Mouse (Mus musculus) hindbrain, embryonic 10.5 days (tissue): ENCODE measurements around the gene Rpl3. TPM values are rescaled to one million over a fixed set of nuclear protein-coding genes. Genes with fewer than 3 reads are reported as not detected.

Experiments used
- DNase-seq: peaks from one replicate; pipeline ENCODE4 v3.0.0-alpha.2; 2017; ENCODE audit warnings: low spot score
- H3K27ac ChIP-seq: fragments of 300-500 bp; sonication (generic); 2 replicates; pipeline ENCODE4 v1.5.1; 2016; ENCODE audit warnings: mild to moderate bottlenecking, moderate library complexity
- H3K27me3 ChIP-seq: fragments of 300-500 bp; sonication (generic); 2 replicates; pipeline ENCODE4 v1.6.1; 2016; ENCODE audit warnings: mild to moderate bottlenecking; ENCODE audit not compliant: poor library complexity, insufficient read depth, severe bottlenecking
- H3K36me3 ChIP-seq: fragments of 300-500 bp; sonication (generic); 2 replicates; pipeline ENCODE4 v1.6.1; 2016; ENCODE audit warnings: mild to moderate bottlenecking, moderate library complexity
- H3K4me1 ChIP-seq: fragments of 300-500 bp; sonication (generic); replicated peaks from 2 replicates; pipeline ENCODE4 v1.6.1; 2016; ENCODE audit warnings: mild to moderate bottlenecking
- H3K4me3 ChIP-seq: fragments of 300-500 bp; sonication (generic); 2 replicates; pipeline ENCODE4 v1.5.1; 2016; ENCODE audit warnings: mild to moderate bottlenecking, moderate library complexity
- H3K9me3 ChIP-seq: fragments of 300-500 bp; sonication (generic); 2 replicates; pipeline ENCODE4 v1.6.1; 2016; ENCODE audit warnings: mild to moderate bottlenecking, moderate library complexity
- WGBS: fragments of 180-500 bp; shearing (Covaris S2); methylation state at CpG from one replicate; pipeline ENCODE4 v1.1.7; 2016; 5-methylcytosine and 5-hydroxymethylcytosine counted together
- polyA plus RNA-seq: library from polyadenylated mRNA; unstranded; fragments of >200 nt; fragmentation: Nextera tagmentation; extraction: Ambion mirVana; gene quantifications from 2 replicates; pipeline ENCODE4 v1.2.1, GENCODE M21; 2016

Rpl3 gene
- polyA plus RNA-seq, 1 experiment from 2014 or later, result 806 TPM

GRCm38 (mm10) chr15:80053381-80054033, 38.2 kb downstream of the Rpl3 start:
- Histone ChIP-seq H3K4me1 (peaks cover 44% of the 10 kb centered on the region), H3K9me3 (no peaks in the 10 kb centered on the region), H3K27me3 (no peaks in the 10 kb centered on the region), H3K4me3 (no peak overlapping the region), H3K36me3 (no peaks in the 10 kb centered on the region), H3K27ac (peak overlapping the region; percentile 76)
- 61% methylated on average over 8 of the region's 8 CpGs for WGBS
- DNase-seq, result no peak

DNA sequence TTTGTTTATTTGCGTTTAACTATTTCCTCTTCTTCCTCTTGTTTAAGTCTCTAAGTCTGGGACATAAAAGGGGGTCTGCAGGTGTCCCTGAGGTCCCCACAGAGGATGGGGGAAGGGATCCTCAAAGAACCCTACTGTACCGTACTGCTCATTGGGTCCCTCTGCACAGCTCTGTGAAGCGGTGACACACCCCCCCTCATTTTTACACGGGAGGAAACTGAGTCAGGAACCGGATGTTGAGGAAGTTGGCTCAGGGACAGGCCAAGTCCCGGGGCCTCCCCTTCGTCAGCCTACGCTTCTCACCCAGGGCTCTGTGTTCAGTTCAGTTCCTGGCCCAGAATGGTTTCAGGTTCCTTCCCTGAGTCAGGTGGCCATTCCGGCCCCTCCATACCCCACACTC, 39.9 kb downstream of the Rpl3 start:
- WGBS, result 85% methylated on average over 9 of the region's 9 CpGs

GRCm38 (mm10) chr15:80051092-80051761, 40.4 kb downstream of the Rpl3 start:
- 89% methylated on average over 19 of the region's 19 CpGs for WGBS
- Histone ChIP-seq H3K9me3 (no peaks in the 10 kb centered on the region), H3K27ac (no peak overlapping the region), H3K27me3 (no peaks in the 10 kb centered on the region), H3K36me3 (no peaks in the 10 kb centered on the region), H3K4me1 (peaks cover 41% of the 10 kb centered on the region), H3K4me3 (no peak overlapping the region)
- DNase-seq, result no peak

More for the DNA sequence above, 39.9 kb downstream of the Rpl3 start:
- H3K36me3 ChIP-seq, result no peaks in the 10 kb centered on the region
- no peak overlapping the region for H3K27ac ChIP-seq
- H3K9me3 ChIP-seq, result no peaks in the 10 kb centered on the region
- no peaks in the 10 kb centered on the region for H3K27me3 ChIP-seq
- peaks cover 47% of the 10 kb centered on the region for H3K4me1 ChIP-seq
- no peak overlapping the region for H3K4me3 ChIP-seq
- no peak for DNase-seq

GRCm38 (mm10) chr15:80050093-80050492, 41.6 kb downstream of the Rpl3 start:
- WGBS, result 75% methylated on average over 4 of the region's 4 CpGs
- no peak overlapping the region for H3K4me3 ChIP-seq
- H3K9me3 ChIP-seq, result peaks cover 9% of the 10 kb centered on the region; the same call in 1 of the 2 replicates
- DNase-seq, result no peak
- no peaks in the 10 kb centered on the region for H3K27me3 ChIP-seq
- no peak overlapping the region; the same call in 1 of the 2 replicates for H3K27ac ChIP-seq
- peaks cover 30% of the 10 kb centered on the region for H3K4me1 ChIP-seq
- no peaks in the 10 kb centered on the region for H3K36me3 ChIP-seq

DNA sequence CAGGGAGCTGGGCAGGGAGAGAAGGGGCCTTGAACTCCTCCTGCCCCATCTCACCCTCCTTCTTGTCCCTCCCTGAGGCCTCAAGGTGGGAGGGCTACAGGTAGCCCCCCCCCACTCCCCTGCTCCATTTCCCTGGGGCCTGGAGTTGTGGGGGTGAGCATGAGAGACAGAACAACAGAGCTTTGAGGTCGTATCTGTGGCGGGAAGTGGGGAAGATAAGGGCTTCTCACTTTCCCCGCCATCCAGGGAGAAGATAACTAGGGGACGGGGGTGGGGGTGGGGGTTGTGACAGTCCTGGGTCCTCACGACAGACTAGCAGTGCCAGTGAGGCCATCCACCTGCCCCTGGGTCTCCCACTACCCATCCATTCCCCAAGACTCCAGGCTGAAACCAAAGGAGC, 43.7 kb downstream of the Rpl3 start:
- 51% methylated on average over 5 of the region's 5 CpGs for WGBS
- Histone ChIP-seq H3K9me3 (peaks cover 9% of the 10 kb centered on the region; the same call in 1 of the 2 replicates), H3K4me1 (peaks cover 18% of the 10 kb centered on the region), H3K27ac (no peak overlapping the region), H3K4me3 (no peak overlapping the region), H3K36me3 (no peaks in the 10 kb centered on the region), H3K27me3 (no peaks in the 10 kb centered on the region)
- DNase-seq, result no peak

GRCm38 (mm10) chr15:80047242-80047641, 44.4 kb downstream of the Rpl3 start:
- no peak for DNase-seq
- no peak overlapping the region for H3K4me3 ChIP-seq
- WGBS, result 84% methylated on average over 2 of the region's 2 CpGs
- H3K4me1 ChIP-seq, result peaks cover 18% of the 10 kb centered on the region
- H3K27ac ChIP-seq, result no peak overlapping the region
- H3K9me3 ChIP-seq, result peaks cover 9% of the 10 kb centered on the region; the same call in 1 of the 2 replicates
- H3K36me3 ChIP-seq, result no peaks in the 10 kb centered on the region
- H3K27me3 ChIP-seq, result no peaks in the 10 kb centered on the region

DNA sequence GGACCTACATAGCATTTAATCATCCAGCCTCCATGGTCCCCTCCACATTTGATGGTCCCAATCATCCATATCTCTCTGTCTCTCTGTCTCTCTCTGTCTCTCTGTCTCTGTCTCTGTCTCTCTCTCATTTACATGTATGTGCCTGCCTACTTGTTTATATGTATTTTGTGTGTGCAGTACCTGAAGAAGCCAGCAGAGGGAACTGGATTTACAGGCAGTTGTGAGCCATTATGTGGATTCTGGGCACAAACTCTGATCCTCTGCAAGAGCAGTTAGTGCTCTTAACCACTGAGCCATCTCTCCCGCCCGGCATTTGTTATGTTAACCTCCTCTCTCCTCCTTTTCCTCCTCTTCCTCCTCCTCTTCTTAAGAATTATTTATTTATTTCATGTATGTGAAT, 45.9 kb downstream of the Rpl3 start:
- H3K4me3 ChIP-seq, result no peak overlapping the region
- H3K27ac ChIP-seq, result no peak overlapping the region
- H3K4me1 ChIP-seq, result peaks cover 13% of the 10 kb centered on the region
- 99% methylated on average over 2 of the region's 2 CpGs for WGBS
- no peaks in the 10 kb centered on the region for H3K36me3 ChIP-seq
- no peak for DNase-seq
- peaks cover 9% of the 10 kb centered on the region; the same call in 1 of the 2 replicates for H3K9me3 ChIP-seq
- H3K27me3 ChIP-seq, result no peaks in the 10 kb centered on the region

GRCm38 (mm10) chr15:80044249-80044648, 47.4 kb downstream of the Rpl3 start:
- Histone ChIP-seq H3K9me3 (peaks cover 9% of the 10 kb centered on the region; the same call in 1 of the 2 replicates), H3K4me1 (peaks cover 8% of the 10 kb centered on the region; the same call in 1 of the 2 replicates), H3K36me3 (no peaks in the 10 kb centered on the region), H3K27me3 (no peaks in the 10 kb centered on the region), H3K4me3 (no peak overlapping the region), H3K27ac (no peak overlapping the region)
- DNase-seq, result no peak
- WGBS, result 93% methylated on average over 10 of the region's 10 CpGs

GRCm38 (mm10) chr15:80042152-80042551, 49.5 kb downstream of the Rpl3 start:
- no peak for DNase-seq
- no peaks in the 10 kb centered on the region for H3K27me3 ChIP-seq
- H3K27ac ChIP-seq, result no peak overlapping the region
- peaks cover 15% of the 10 kb centered on the region; the same call in 1 of the 2 replicates for H3K9me3 ChIP-seq
- 81% methylated on average over 4 of the region's 4 CpGs for WGBS
- H3K36me3 ChIP-seq, result no peaks in the 10 kb centered on the region
- no peaks in the 10 kb centered on the region for H3K4me1 ChIP-seq
- no peak overlapping the region for H3K4me3 ChIP-seq

DNA sequence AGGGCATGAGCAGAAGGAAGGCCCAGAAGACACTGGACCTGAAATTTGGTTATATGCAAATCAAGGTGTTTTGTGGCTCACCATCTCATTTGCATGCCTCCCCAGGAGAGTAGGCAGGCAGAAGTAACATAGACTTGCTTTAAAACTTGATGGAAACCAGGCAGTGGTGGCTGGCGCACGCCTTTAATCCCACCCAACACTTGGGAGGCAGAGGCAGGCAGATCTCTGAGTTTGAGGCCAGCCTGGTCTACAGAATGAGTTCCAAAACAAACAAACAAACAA, 53.6 kb downstream of the Rpl3 start:
- WGBS, result 98% methylated on average over 2 of the region's 2 CpGs
- Histone ChIP-seq H3K36me3 (no peaks in the 10 kb centered on the region), H3K9me3 (peaks cover 6% of the 10 kb centered on the region; the same call in 1 of the 2 replicates), H3K4me1 (peaks cover 5% of the 10 kb centered on the region; the same call in 1 of the 2 replicates), H3K4me3 (no peak overlapping the region), H3K27me3 (no peaks in the 10 kb centered on the region), H3K27ac (no peak overlapping the region)
- DNase-seq, result no peak

GRCm38 (mm10) chr15:80037255-80038109, 54.2 kb downstream of the Rpl3 start:
- no peak overlapping the region for H3K4me3 ChIP-seq
- no peak for DNase-seq
- H3K9me3 ChIP-seq, result peaks cover 6% of the 10 kb centered on the region; the same call in 1 of the 2 replicates
- H3K27me3 ChIP-seq, result no peaks in the 10 kb centered on the region
- H3K27ac ChIP-seq, result no peak overlapping the region
- no peaks in the 10 kb centered on the region for H3K36me3 ChIP-seq
- WGBS, result 83% methylated on average over 11 of the region's 11 CpGs
- peaks cover 5% of the 10 kb centered on the region; the same call in 1 of the 2 replicates for H3K4me1 ChIP-seq

DNA sequence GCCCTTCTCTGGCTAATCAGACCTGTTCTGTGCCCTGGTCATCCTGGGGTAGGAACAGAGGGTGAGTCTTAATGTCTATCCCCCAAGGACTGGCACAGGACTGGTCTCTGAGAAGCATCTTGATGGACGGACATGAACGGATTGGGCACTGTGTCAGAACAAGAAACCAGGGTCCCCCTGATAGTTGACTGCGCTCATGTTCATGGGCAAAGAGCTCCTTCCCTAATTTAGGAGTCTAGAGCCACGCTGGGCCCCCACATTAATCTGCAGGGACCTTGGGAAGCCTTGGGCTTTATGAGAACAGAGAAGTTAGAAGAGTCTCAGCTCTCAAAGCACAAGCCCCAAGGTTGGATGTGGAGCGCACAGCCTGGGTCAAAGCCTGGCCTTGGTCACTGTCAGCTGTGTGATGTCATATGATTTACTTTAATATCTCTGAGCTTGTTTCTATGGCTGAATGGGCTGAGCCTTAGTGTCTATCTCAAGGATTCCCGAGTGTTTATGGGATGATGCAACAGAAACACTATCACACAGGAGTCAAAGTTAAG, 56.3 kb downstream of the Rpl3 start:
- Histone ChIP-seq H3K4me1 (peaks cover 5% of the 10 kb centered on the region; the same call in 1 of the 2 replicates), H3K36me3 (no peaks in the 10 kb centered on the region), H3K4me3 (no peak overlapping the region), H3K27me3 (no peaks in the 10 kb centered on the region), H3K27ac (no peak overlapping the region), H3K9me3 (peaks cover 15% of the 10 kb centered on the region; the same call in 1 of the 2 replicates)
- DNase-seq, result no peak
- 84% methylated on average over 6 of the region's 6 CpGs for WGBS
